Mouse (Mus musculus) embryonic facial prominence, embryonic 14.5 days (tissue): ENCODE measurements around the gene Isx. TPM values are rescaled to one million over a fixed set of nuclear protein-coding genes. Genes with fewer than 3 reads are reported as not detected.

Experiments used
- ATAC-seq: fragments of 200-750 bp; cut with Nextera tagmentation; 2 replicates; pipeline ENCODE4 v1.8.0; 2017; ENCODE audit warnings: low read depth, moderate number of reproducible peaks, moderate TSS enrichment
- DNase-seq: peaks from one replicate; pipeline ENCODE4 v3.0.0-alpha.2; 2015; ENCODE audit warnings: low spot score
- H3K27ac ChIP-seq: fragments of 300-500 bp; sonication (generic); replicated peaks from 2 replicates; pipeline ENCODE4 v1.5.1; 2014; ENCODE audit warnings: low read depth, mild to moderate bottlenecking, low read length, moderate library complexity
- H3K27me3 ChIP-seq: fragments of 300-500 bp; sonication (generic); replicated peaks from 2 replicates; pipeline ENCODE4 v1.6.1; 2014; ENCODE audit warnings: low read length; ENCODE audit not compliant: control insufficient read depth, insufficient read depth
- H3K36me3 ChIP-seq: fragments of 300-500 bp; sonication (generic); 2 replicates; pipeline ENCODE4 v1.6.1; 2014; ENCODE audit warnings: low read length, mixed read lengths; ENCODE audit not compliant: control insufficient read depth, insufficient read depth
- H3K4me1 ChIP-seq: fragments of 300-500 bp; sonication (generic); 2 replicates; pipeline ENCODE4 v1.6.1; 2014; ENCODE audit warnings: antibody characterized with exemption, low read length; ENCODE audit not compliant: control insufficient read depth, insufficient read depth
- H3K4me2 ChIP-seq: fragments of 300-500 bp; sonication (generic); 2 replicates; pipeline ENCODE4 v1.6.1; 2014; ENCODE audit warnings: low read depth, mild to moderate bottlenecking, low read length, moderate library complexity, mixed read lengths
- H3K4me3 ChIP-seq: fragments of 300-500 bp; sonication (generic); 2 replicates; pipeline ENCODE4 v1.5.1; 2014; ENCODE audit warnings: low read depth, mild to moderate bottlenecking, low read length
- H3K9ac ChIP-seq: fragments of 300-500 bp; sonication (generic); 2 replicates; pipeline ENCODE4 v1.6.1; 2014; ENCODE audit warnings: low read depth, mild to moderate bottlenecking, low read length, moderate library complexity, mixed read lengths
- H3K9me3 ChIP-seq: fragments of 300-500 bp; sonication (generic); 2 replicates; pipeline ENCODE4 v1.6.1; 2016; ENCODE audit warnings: low read length; ENCODE audit not compliant: control insufficient read depth
- WGBS: fragments of 180-500 bp; shearing (Covaris S2); extraction: QIAGEN DNeasy Blood & Tissue Kit; methylation state at CpG from one replicate; pipeline ENCODE4 v1.1.7; 2014; 5-methylcytosine and 5-hydroxymethylcytosine counted together
- polyA plus RNA-seq: library from polyadenylated mRNA; unstranded; fragments of >200 nt; fragmentation: Nextera tagmentation; extraction: Ambion mirVana; gene quantifications from 2 replicates; pipeline ENCODE4 v1.2.1, GENCODE M21; 2014

The Isx gene
- polyA plus RNA-seq, 1 experiment from 2014 or later, result not detected

DNA sequence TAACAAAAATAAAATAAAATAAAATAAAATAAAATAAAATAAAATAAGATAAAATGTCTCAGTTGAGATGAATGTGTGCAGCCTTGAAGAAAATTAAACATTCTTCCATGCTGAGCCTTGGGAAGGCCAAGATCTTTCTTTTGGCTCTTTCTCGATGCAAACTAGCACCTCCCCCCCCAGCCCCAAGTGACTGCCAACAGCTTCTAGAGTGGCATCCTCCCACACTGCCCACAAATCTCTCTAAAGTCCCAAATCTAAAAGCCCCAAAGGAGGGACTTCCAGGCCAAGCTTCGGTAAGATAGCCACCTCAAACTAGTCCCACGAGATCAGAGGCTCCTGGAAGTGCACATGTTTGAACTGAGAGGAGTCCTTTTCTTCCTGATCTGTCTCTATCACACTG is 5.7 kb downstream of the Isx start:
- H3K27me3 ChIP-seq, result no peaks in the 10 kb centered on the region
- DNase-seq (no peak), ATAC-seq (no peak)
- no peak overlapping the region for H3K27ac ChIP-seq
- H3K9ac ChIP-seq, result no peak overlapping the region
- 87% methylated on average over 3 of the region's 3 CpGs for WGBS
- H3K4me2 ChIP-seq, result no peak overlapping the region
- no peaks in the 10 kb centered on the region for H3K9me3 ChIP-seq
- H3K36me3 ChIP-seq, result no peaks in the 10 kb centered on the region
- no peaks in the 10 kb centered on the region for H3K4me1 ChIP-seq
- H3K4me3 ChIP-seq, result no peak overlapping the region

DNA sequence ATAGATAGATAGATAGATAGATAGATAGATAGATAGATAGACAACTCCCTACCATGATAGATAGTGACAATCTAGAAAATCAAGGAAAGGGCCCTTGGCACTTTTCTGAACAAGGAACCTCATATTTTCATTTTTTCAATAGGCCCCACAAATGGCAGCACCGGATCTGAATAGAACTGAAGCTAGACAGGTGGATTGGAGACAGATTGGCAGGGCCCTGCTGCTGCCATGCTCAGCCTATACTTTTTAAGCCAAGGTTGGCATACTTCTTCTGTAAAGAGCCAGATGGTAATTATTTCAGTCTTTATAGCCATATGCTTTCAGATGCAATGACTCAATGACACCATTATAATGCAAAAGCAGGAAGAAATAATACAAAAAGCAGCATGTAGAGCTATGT is 15.8 kb downstream of the Isx start:
- Histone ChIP-seq H3K4me3 (no peak overlapping the region), H3K9me3 (no peaks in the 10 kb centered on the region)
- no peak for DNase-seq

DNA sequence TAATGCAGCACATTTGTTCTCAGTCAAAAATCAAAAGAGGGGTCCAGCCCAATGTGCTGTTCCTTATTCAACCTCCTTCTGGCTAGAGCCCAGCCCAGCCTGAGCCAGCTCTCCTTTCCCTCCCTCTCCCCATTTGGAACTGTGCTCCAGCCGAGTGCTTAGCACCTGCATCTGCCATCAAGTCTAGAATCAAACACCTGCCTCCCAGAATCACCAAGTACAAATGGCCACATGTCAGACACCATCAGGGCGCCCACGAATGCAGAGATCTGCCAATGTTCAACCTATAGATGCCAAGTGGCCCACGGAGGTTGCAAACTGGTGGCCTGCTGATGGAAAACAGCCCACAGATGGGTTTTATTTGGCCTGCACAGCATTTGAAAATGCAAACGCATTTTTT is 18.1 kb downstream of the Isx start:
- WGBS, result 60% methylated on average over 5 of the region's 5 CpGs
- no peak overlapping the region for H3K4me3 ChIP-seq
- no peak for ATAC-seq
- no peak overlapping the region for H3K27ac ChIP-seq
- H3K36me3 ChIP-seq, result no peaks in the 10 kb centered on the region
- H3K9me3 ChIP-seq, result no peaks in the 10 kb centered on the region
- H3K27me3 ChIP-seq, result no peaks in the 10 kb centered on the region
- H3K4me2 ChIP-seq, result no peak overlapping the region
- DNase-seq, result peak; percentile 9
- no peaks in the 10 kb centered on the region for H3K4me1 ChIP-seq
- no peak overlapping the region for H3K9ac ChIP-seq

More for the DNA sequence above, 15.8 kb downstream of the Isx start:
- Histone ChIP-seq H3K27me3 (no peaks in the 10 kb centered on the region), H3K9ac (no peak overlapping the region), H3K4me2 (no peak overlapping the region), H3K27ac (no peak overlapping the region), H3K36me3 (no peaks in the 10 kb centered on the region), H3K4me1 (no peaks in the 10 kb centered on the region)
- ATAC-seq, result no peak
- WGBS, result 93% methylated on average over 1 of the region's 1 CpGs

GRCm38 (mm10) chr8:74896302-74896701 is 23.3 kb downstream of the Isx start:
- WGBS, result 55% methylated on average over 1 of the region's 1 CpGs
- Histone ChIP-seq H3K9ac (no peak overlapping the region), H3K27ac (no peak overlapping the region), H3K4me2 (no peak overlapping the region), H3K4me1 (no peaks in the 10 kb centered on the region), H3K4me3 (no peak overlapping the region), H3K9me3 (no peaks in the 10 kb centered on the region), H3K36me3 (no peaks in the 10 kb centered on the region), H3K27me3 (no peaks in the 10 kb centered on the region)
- no peak for ATAC-seq
- DNase-seq, result no peak

GRCm38 (mm10) chr8:74897315-74897714 is 24.3 kb downstream of the Isx start:
- no peak for ATAC-seq
- Histone ChIP-seq H3K36me3 (no peaks in the 10 kb centered on the region), H3K4me3 (no peak overlapping the region), H3K27ac (no peak overlapping the region), H3K27me3 (no peaks in the 10 kb centered on the region), H3K4me1 (no peaks in the 10 kb centered on the region), H3K9ac (no peak overlapping the region), H3K9me3 (no peaks in the 10 kb centered on the region), H3K4me2 (no peak overlapping the region)
- no peak for DNase-seq
- 53% methylated on average over 2 of the region's 2 CpGs for WGBS

GRCm38 (mm10) chr8:74899796-74900195 is 26.8 kb downstream of the Isx start:
- Histone ChIP-seq H3K9me3 (no peaks in the 10 kb centered on the region), H3K27me3 (no peaks in the 10 kb centered on the region), H3K4me3 (no peak overlapping the region), H3K9ac (no peak overlapping the region), H3K4me2 (no peak overlapping the region), H3K4me1 (no peaks in the 10 kb centered on the region), H3K36me3 (no peaks in the 10 kb centered on the region), H3K27ac (no peak overlapping the region)
- 64% methylated on average over 3 of the region's 3 CpGs for WGBS
- DNase-seq (no peak), ATAC-seq (no peak)

- no peaks in the 10 kb centered on the region for H3K9me3 ChIP-seq
- no peak for ATAC-seq
- no peaks in the 10 kb centered on the region for H3K27me3 ChIP-seq
- no peaks in the 10 kb centered on the region for H3K36me3 ChIP-seq
- no peak overlapping the region for H3K9ac ChIP-seq
- H3K4me2 ChIP-seq, result no peak overlapping the region
- DNase-seq, result no peak
- H3K4me3 ChIP-seq, result no peak overlapping the region
- no peak overlapping the region for H3K27ac ChIP-seq
- 93% methylated on average over 1 of the region's 1 CpGs for WGBS
- H3K4me1 ChIP-seq, result no peaks in the 10 kb centered on the region
Measured at GRCm38 (mm10) chr8:74901765-74902164, 28.8 kb downstream of the Isx start.

DNA sequence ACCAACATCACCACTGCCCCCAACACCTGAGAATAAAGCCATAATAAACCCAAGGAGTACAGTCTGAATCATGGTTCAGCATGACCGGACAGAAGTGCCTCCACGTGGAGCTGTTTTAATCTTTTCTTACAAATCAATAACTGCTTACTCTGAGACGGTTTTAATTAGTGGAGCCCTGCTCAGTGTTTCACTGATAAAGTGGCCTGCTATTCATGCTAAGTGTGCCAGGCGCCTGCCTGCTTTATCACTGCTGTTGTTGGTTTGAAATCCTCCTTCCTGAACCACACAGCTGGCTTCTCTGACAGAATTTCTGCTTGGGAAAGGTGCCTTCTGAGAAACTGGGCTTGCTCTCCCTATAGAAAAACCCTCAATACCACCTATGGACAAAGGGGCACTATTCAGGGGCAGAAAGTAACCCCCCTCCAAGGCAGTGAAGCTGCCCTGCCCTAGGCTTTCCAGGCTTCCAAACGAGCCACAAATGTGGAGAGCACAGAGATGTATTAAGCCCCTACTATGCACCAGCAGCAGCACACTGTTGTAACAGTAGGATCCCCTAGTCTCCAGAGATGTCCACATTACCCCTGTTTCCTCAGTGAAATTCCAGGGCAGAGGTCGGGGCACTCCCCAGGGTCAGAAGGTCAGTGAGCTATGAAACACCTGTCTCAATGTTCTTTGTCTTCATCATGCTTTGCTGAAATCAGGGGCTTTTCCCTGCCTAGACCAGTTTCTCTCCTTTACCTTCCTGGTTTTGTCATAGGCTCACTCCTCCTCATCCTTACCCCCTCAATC is 30.3 kb downstream of the Isx start:
- no peak overlapping the region for H3K4me3 ChIP-seq
- no peaks in the 10 kb centered on the region for H3K9me3 ChIP-seq
- H3K36me3 ChIP-seq, result no peaks in the 10 kb centered on the region
- H3K4me2 ChIP-seq, result no peak overlapping the region
- no peaks in the 10 kb centered on the region for H3K4me1 ChIP-seq
- no peak overlapping the region for H3K27ac ChIP-seq
- H3K27me3 ChIP-seq, result no peaks in the 10 kb centered on the region
- DNase-seq (no peak), ATAC-seq (no peak)
- H3K9ac ChIP-seq, result no peak overlapping the region
- 46% methylated on average over 6 of the region's 6 CpGs for WGBS

GRCm38 (mm10) chr8:74906333-74906732 is 33.4 kb downstream of the Isx start:
- DNase-seq (no peak), ATAC-seq (no peak; the same call in 1 of the 2 replicates)
- no peak overlapping the region for H3K4me3 ChIP-seq
- H3K27ac ChIP-seq, result no peak overlapping the region
- no peaks in the 10 kb centered on the region for H3K36me3 ChIP-seq
- H3K9me3 ChIP-seq, result no peaks in the 10 kb centered on the region
- no peak overlapping the region for H3K4me2 ChIP-seq
- H3K9ac ChIP-seq, result no peak overlapping the region
- 37% methylated on average over 1 of the region's 1 CpGs for WGBS
- no peaks in the 10 kb centered on the region for H3K27me3 ChIP-seq
- no peaks in the 10 kb centered on the region for H3K4me1 ChIP-seq
